ENCODE assay signal across 8 mouse cellular contexts in the genomic region with DNA sequence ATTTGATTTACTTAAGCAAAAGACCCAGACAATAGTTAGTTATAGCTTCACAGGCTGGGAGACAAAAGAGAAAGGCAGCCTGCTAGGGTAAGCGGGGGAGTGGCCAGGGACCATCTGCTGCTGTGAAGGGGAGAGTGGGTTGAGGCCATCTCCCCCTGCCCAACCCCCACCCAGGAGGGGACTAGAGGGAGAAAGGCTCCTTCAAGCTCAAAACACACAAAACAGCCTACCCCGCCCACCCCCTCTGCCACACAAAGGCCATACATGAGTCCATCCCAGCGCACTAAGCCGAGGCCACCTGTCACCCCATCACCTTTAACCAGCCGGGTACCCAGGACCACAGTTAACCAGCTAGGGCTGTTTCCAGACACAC. TPM values are rescaled to one million over a fixed set of nuclear protein-coding genes. Genes with fewer than 3 reads are reported as not detected.
A peak's percentile ranks its signal among the peaks of the same experiment; 100 is the strongest.
DNase-seq lines count a peak whose midpoint lies in the region; ATAC-seq and TF ChIP-seq lines count a peak whose summit lies in the region.

No protein-coding gene starts in this region.

- H3K27me3 ChIP-seq in liver, embryonic 14.5 days (ENCODE audit: control insufficient read depth, insufficient read depth, low read length), result no peaks in the 10 kb centered on the region

- peak; percentile 21 for DNase-seq in CD4-positive, CD25-positive, alpha-beta regulatory T cell, adult 2 months (ENCODE audit: low read depth, low spot score)
- peak; percentile 47 for DNase-seq in right cerebral cortex, postnatal 4 days
- DNase-seq in right cerebral cortex, adult 18-20 months, result no peak
- DNase-seq in liver, embryonic 14.5 days (ENCODE audit: low read depth in 3 of 3, low spot score in 3 of 3), result no peak
- peak; percentile 39 to 59 for DNase-seq in thymus, postnatal 36 days
- no peak for DNase-seq in spleen, postnatal 36 days (ENCODE audit: low spot score in 2 of 2)
- DNase-seq in spleen, postnatal 10 days (ENCODE audit: low spot score in 2 of 2), result no peak

- TF ChIP-seq EP300 in liver, embryonic 14.5 days (IDR thresholded peaks at IDR 0.05; ENCODE audit: low read depth), result no peak

- H3K9ac ChIP-seq in liver, embryonic 14.5 days (replicated peaks), result no peak overlapping the region

- TF ChIP-seq CTCF in liver, embryonic 14.5 days (IDR thresholded peaks at IDR 0.05; ENCODE audit: low read depth), result no peak

- H3K4me2 ChIP-seq in liver, embryonic 14.5 days (ENCODE audit: low read depth), result peak overlapping the region; percentile 75; the same call in 1 of the 2 replicates

- WGBS in liver, embryonic 14.5 days (ENCODE audit: insufficient replicate concordance), result 38% methylated on average over 5 of the region's 5 CpGs

- no peak overlapping the region; a peak in 1 of 4 replicates for H3K4me3 ChIP-seq in liver, embryonic 14.5 days (ENCODE audit: insufficient read depth in 1 of 2, low read depth in 2 of 2, low read length in 2 of 2)

- no peak for ATAC-seq in CD4-positive, CD25-positive, alpha-beta regulatory T cell, adult 4 months
- no peak for ATAC-seq in liver, embryonic 14.5 days (ENCODE audit: insufficient read depth)

- H3K27ac ChIP-seq in liver, embryonic 14.5 days, result no peak overlapping the region

- peaks cover 0 to 7% of the 10 kb centered on the region in 2 experiments; a peak in 2 of 4 replicates for H3K4me1 ChIP-seq in liver, embryonic 14.5 days (replicated peaks; ENCODE audit: control insufficient read depth in 2 of 2, insufficient read depth in 2 of 2, low read length in 1 of 2)

- H3K9me3 ChIP-seq in liver, embryonic 14.5 days (ENCODE audit: control insufficient read depth, low read length), result no peaks in the 10 kb centered on the region

- H3K36me3 ChIP-seq in liver, embryonic 14.5 days (replicated peaks; ENCODE audit: control insufficient read depth, insufficient read depth, low read depth), result no peaks in the 10 kb centered on the region

RNA-seq across cellular contexts. Expression of a gene that starts 2.3 kb away (rescaled TPM):
- 100 to 1,000 TPM in 1 of 2 experiments, 10 to 100 TPM in 1; 61.3 to 136 TPM for polyA plus RNA-seq in CD4-positive, CD25-positive, alpha-beta regulatory T cell, adult 4 months (2017; shearing (Covaris generic))
- 3.4 and 3.7 TPM in 2 replicates for polyA plus RNA-seq in liver, embryonic 14.5 days (2012; rRNA removed)
- 2.9 and 3.6 TPM in 2 replicates for polyA plus RNA-seq in liver, embryonic 14.5 days (2014; fragmentation: Nextera tagmentation; extraction: Ambion mirVana)

RNA-seq across cellular contexts. Expression of a gene that starts 31.9 kb away (rescaled TPM):
- polyA plus RNA-seq in CD4-positive, CD25-positive, alpha-beta regulatory T cell, adult 4 months (2017; shearing (Covaris generic)), result not detected
- polyA plus RNA-seq in liver, embryonic 14.5 days (2012; rRNA removed), result 2.2 and 2.5 TPM in 2 replicates
- polyA plus RNA-seq in liver, embryonic 14.5 days (2014; fragmentation: Nextera tagmentation; extraction: Ambion mirVana), result 1.1 and 1.3 TPM in 2 replicates

RNA-seq across cellular contexts. Expression of a gene that starts 52.4 kb away (rescaled TPM):
- polyA plus RNA-seq in CD4-positive, CD25-positive, alpha-beta regulatory T cell, adult 4 months (2017; shearing (Covaris generic)), result under 1 TPM in 1 of 2 experiments, not detected in 1; 0.10 TPM
- polyA plus RNA-seq in liver, embryonic 14.5 days (2012; rRNA removed), result not detected in 2 replicates
- polyA plus RNA-seq in liver, embryonic 14.5 days (2014; fragmentation: Nextera tagmentation; extraction: Ambion mirVana), result 0.04 TPM in 1 of 2 replicates, not detected in the other

Comparison
In these comparisons a context has a peak if more than half of its experiments do, and no peak if none do; other contexts are left out.
1. DNase-seq: peak in CD4-positive, CD25-positive, alpha-beta regulatory T cell, adult 2 months (single experiment), right cerebral cortex, postnatal 4 days (single experiment) and thymus, postnatal 36 days (2 of 2); none in right cerebral cortex, adult 18-20 months (single experiment), liver, embryonic 14.5 days (0 of 3), spleen, postnatal 36 days (0 of 2) and spleen, postnatal 10 days (0 of 2).
2. RNA of a gene that starts 2.3 kb away (polyA plus RNA-seq): 61.3 to 136 TPM in CD4-positive, CD25-positive, alpha-beta regulatory T cell, adult 4 months; 2.9 to 3.7 TPM in liver, embryonic 14.5 days; every median in the first group is over 10 times any median in the second.